Comparison of ENCODE assay signal across 14 mouse cellular contexts in the genomic region with DNA sequence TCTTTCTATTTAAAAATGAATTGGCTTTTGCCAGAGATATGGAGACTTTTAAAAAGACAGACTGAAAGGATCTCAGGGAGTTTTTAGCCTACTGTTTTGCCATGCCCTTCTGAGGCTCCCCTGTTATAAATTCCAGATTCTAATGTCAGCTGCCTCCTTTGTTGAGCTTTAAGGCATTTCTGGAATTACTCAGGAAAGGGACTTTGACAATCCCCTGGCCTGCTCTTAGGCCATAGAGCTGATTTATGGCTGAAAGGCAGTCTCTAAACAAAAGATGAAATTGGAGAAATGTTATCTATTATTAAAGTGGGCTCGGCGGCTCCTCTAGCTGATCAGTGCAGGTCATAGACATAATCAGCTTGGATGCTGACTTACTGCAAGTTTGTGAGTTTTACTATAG.
"Had no signal": no experiment of that assay in that cellular context is flagged by ENCODE, and none has a peak within 500 bp of the region (broad histone marks: within the 10 kb centered on the region; RNA-seq: fewer than 3 reads in every experiment).

No protein-coding gene starts in this region.

- DNase-seq: layer of hippocampus, adult 9-11 months; layer of hippocampus, postnatal 36 days; lung, adult 2 months; lung, postnatal 36 days; midbrain, embryonic 14.5 days; thymus, postnatal 4 days had no signal

- H3K9ac ChIP-seq: liver, embryonic 15.5 days; neural tube, embryonic 15.5 days had no signal

- H3K27ac ChIP-seq: liver, embryonic 15.5 days; midbrain, embryonic 10.5 days; neural tube, embryonic 15.5 days; stomach, postnatal 0 days had no signal

- H3K4me1 ChIP-seq: liver, embryonic 15.5 days; midbrain, embryonic 10.5 days; neural tube, embryonic 15.5 days had no signal

- H3K36me3 ChIP-seq: liver, embryonic 15.5 days; midbrain, embryonic 10.5 days; neural tube, embryonic 15.5 days had no signal

- H3K4me2 ChIP-seq: liver, embryonic 11.5 days; liver, embryonic 15.5 days; neural tube, embryonic 15.5 days had no signal

- H3K9me3 ChIP-seq: liver, embryonic 15.5 days; midbrain, embryonic 10.5 days; neural tube, embryonic 15.5 days had no signal

- ATAC-seq: intestine, embryonic 16.5 days; lung, postnatal 0 days had no signal

- H3K4me3 ChIP-seq: liver, embryonic 15.5 days; midbrain, embryonic 10.5 days; myocyte; neural tube, embryonic 15.5 days had no signal

- H3K27me3 ChIP-seq: liver, embryonic 15.5 days; neural tube, embryonic 15.5 days had no signal
